Mouse (Mus musculus): ENCODE measurements around the gene Zfp462.

Zfp462 gene

DNA sequence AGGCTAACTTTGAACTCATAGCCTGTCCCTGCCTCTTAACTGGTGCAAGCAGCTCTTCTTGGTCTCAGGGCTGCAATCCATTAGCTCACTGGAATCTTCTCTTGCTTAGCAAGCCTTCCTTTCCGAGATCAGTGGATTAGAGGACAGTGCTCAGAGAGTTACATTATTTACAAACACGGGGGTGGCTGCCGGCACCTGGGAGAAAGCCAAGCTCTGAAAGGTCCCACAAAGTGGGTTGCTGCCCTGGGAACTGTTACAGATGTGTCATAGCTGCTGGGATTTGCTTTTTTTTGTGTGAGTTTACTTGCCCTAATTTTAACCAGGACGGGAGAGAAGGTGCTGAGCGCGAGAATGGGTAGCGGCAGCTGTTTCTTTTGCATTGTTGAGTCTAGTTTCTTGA is 102.4 kb downstream of the Zfp462 start:
- DNase-seq (ENCODE audit: low read depth, low spot score) = no peak

DNA sequence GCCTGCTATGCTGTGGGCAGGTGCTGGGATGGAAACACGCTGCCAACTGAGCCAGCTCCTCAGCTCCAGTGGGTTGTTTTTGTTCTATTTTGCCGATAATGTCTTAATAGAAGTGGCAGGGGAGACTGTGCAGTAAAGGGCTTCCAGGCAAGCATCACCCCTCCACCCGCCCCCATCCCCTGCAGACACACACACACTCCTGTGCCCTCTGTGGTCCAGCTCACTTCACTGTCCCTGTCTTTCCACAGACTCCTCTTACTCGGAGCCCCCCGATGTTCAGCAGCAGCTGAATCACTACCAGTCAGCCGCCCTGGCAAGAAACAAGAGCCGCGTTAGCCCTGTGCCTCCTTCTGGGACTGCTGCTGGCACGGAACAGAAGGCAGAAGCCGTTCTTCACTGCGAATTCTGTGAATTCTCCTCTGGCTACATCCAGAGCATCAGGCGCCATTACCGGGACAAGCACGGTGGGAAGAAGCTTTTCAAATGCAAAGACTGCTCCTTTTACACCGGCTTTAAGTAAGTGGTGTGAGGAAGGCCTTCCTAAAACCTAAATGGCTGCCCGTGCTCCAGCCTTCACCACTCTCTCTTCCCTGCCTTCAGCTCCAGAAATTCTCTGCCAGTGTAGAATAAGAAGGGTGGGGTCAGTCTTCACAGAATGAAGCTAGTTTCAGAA is 105.2 kb downstream of the Zfp462 start:
- no peak for DNase-seq (ENCODE audit: low read depth, low spot score)

DNA sequence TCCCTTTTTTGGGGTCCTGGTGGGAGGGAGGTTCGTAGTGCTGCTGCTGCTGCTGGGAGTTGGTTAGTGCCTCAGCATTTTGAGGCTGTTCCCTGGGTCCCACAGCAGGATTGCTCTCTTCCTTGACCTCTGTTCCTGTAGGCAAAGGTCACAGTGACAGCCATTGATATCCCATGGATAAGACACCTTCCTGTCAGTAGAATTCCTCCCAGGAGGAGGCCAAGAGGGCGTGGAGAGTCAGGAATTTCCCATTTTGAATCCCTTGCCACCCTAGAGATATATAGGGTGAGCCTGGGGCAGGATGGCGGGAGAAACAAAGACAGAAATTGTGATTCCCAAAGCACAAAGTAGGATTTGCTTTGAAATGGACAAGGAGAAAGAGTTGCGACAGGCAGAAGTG is 106.5 kb downstream of the Zfp462 start:
- DNase-seq (ENCODE audit: low read depth, low spot score) = no peak

DNA sequence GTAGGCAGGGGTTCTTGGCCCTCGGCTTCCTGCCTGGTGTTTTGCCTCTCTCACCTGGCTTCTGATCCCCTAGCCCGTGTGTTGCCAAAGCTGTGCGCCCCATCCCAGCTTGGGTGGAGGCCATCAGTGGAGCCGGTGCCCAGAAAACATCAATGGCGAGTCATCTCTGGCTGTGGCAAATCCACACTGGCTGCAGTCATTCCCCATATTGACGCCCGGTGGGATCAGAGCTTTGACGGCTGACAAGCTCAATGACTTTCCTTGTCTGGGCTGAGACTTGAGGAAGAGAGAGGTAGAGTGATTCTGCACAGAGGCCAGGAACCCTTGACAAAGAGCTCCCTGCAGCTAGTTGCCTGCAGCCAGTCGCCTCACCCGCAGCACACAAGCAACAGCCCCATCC is 107.8 kb downstream of the Zfp462 start:
- no peak for DNase-seq (ENCODE audit: low read depth, low spot score)

- no peak for DNase-seq (ENCODE audit: low read depth, low spot score)
Observed at GRCm38 (mm10) chr4:55057666-55058455, 113.0 kb downstream of the Zfp462 start.

DNA sequence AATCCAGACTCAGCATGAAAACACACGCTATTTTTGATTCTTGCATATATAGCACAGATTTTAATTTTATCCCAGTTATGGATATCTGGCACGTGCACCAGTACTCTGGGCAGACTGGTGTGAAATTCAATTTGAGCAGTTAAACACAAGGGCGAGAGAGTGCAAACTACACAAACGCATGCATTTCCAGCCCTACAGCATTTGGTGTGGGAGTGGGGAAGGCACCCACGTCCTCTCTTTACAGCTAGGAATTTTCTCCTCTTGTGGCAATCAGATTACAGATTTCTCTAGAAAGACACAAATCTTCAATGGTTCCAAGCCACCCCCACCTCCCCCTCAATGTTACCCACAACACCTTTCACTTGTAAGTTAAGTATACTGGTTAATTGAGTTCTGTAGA is 114.1 kb downstream of the Zfp462 start:
- no peak for DNase-seq (ENCODE audit: low read depth, low spot score)

- no peak for DNase-seq (ENCODE audit: low read depth, low spot score)
Observed at GRCm38 (mm10) chr4:55066341-55067170, 121.7 kb downstream of the Zfp462 start.

GRCm38 (mm10) chr4:55071535-55071934 is 126.7 kb downstream of the Zfp462 start:
- DNase-seq (ENCODE audit: low read depth, low spot score) = no peak

GRCm38 (mm10) chr4:55077133-55077889 is 132.5 kb downstream of the Zfp462 start:
- DNase-seq (ENCODE audit: low read depth, low spot score) = no peak

GRCm38 (mm10) chr4:55077902-55078716 is 133.3 kb downstream of the Zfp462 start:
- DNase-seq (ENCODE audit: low read depth, low spot score) = no peak

DNA sequence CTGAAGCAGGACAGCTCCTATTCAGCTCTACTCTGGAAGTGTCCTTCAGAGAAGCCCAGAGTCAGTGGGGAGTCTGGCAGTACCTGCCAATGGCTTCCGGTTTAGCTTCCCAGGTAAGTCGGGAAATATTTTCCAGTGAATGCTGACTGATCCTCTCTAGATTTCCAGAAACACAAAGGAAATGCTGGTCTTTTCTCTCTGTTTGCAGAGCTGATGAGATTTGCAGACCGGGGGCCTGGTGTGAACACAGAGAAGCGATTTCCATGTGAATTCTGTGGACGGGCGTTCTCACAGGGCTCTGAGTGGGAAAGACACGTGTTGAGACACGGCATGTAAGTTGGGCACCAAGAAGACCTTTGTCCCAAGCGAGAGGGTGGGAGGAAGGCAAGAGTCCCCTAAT is 134.2 kb downstream of the Zfp462 start:
- DNase-seq (ENCODE audit: low read depth, low spot score) = no peak

DNA sequence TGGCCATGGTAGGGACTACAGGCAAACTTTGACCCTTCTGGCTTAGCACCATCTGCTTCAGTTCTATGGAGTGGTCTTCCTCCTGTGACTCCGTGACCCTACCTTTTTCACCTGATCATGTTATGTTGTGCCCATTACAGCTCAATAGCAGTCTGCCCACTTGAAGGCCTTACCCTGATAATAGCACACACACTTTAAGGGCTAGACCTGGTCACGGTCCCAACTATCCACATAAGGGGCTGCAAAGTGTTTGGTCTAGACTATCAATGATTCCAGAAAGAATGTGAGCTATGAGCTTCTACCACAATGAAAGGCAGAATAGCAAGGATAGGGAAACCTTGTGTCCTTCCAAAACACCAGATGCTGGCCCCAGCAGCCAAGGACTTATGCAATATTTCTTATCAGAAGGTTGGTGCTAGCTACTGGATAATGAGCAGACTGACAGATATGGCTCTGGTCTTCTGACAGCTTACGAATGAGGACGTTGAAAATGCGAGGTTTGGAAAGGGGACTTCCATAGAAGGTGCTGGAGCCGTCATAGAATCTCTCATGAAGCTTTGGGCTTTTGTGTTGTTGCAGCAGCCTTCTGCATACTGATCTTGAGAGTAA is 139.3 kb downstream of the Zfp462 start:
- DNase-seq (ENCODE audit: low read depth, low spot score) = no peak

DNA sequence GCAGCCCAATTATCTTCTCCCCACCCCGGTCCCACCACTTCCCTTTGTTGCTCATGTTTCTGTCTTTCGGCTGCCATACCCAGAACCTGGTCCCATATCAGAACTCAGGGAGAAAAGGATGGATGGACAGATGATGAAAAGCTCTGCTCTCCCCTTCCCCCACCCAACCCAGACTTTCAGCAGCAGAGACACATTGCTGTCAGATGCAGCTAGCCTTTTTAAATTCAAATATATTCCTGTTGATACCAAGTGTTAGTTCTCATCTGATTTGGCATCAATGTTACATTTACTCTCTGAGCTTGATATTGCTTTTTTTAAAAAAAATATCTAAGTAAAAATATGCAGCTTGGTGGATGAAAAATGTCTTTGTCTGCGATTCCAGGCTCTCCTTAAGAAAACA is 143.3 kb downstream of the Zfp462 start:
- DNase-seq (ENCODE audit: low read depth, low spot score) = no peak

DNA sequence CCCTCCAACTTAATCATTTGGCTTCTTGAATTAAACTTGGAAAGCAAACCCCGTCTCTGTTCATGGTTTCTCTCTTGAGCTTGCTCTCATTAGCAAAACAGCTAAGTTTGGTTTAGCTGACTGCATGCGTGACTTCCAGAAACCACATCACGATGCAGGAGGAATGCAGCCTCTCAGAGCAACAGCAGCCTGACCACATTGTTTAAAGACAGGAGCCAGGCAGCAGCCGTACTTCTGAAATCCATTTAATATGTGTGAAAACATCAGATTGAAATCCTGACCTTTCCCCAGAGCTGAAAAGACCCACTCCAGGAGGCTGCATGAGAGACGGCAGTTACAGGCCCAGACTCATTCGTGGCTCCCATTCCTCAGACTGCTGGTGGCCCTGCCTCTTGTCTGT is 144.1 kb downstream of the Zfp462 start:
- no peak for DNase-seq (ENCODE audit: low read depth, low spot score)

GRCm38 (mm10) chr4:55097157-55097556 is 152.3 kb downstream of the Zfp462 start:
- no peak for DNase-seq (ENCODE audit: low read depth, low spot score)

- DNase-seq (ENCODE audit: low read depth, low spot score) = no peak
Observed at GRCm38 (mm10) chr4:55098366-55098765, 153.5 kb downstream of the Zfp462 start.

GRCm38 (mm10) chr4:55100851-55101250 is 156.0 kb downstream of the Zfp462 start:
- no peak for DNase-seq (ENCODE audit: low read depth, low spot score)

GRCm38 (mm10) chr4:55101601-55102000 is 156.8 kb downstream of the Zfp462 start:
- DNase-seq (ENCODE audit: low read depth, low spot score) = no peak

- no peak for DNase-seq (ENCODE audit: low read depth, low spot score)
Observed at GRCm38 (mm10) chr4:55102382-55102781, 157.5 kb downstream of the Zfp462 start.

DNA sequence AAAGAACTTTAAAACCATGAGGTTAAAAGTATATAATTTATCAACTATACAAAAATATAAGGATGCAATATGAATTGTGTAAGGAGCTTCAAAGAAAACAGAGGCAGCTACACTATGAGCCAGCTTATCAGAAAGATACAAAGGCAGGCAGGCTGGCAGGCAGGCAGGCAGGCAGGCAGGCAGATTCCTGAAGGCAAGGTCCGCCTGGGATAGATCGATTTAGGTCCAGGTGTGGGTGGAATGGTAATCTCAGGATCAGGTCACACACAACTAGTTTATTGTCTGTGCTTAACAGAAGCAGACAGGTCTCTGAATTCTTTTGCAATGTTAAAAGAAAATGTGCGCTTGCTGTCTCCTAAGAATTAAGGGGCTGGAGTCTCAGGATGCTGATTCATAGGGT is 158.7 kb downstream of the Zfp462 start:
- DNase-seq (ENCODE audit: low read depth, low spot score) = no peak

Data from WW6 (cell line).